Mouse (Mus musculus) layer of hippocampus, postnatal 10 days (tissue): ENCODE data around the gene Nmur2. TPM values are rescaled to one million over a fixed set of nuclear protein-coding genes. Genes with fewer than 3 reads are reported as not detected.

Experiments used
- DNase-seq, 2 experiments: peaks; one replicate each; pipeline ENCODE4 v3.0.0; 2021; ENCODE audit warnings: low spot score in 2 of 2
- long read RNA-seq: library from polyadenylated mRNA; stranded (forward); transcript quantifications from one replicate; pipeline ENCODE4 v2.0.0, GENCODE M21; 2023
- total RNA-seq, 2 experiments: library from RNA; stranded (reverse); gene quantifications; 2 replicates each; pipeline ENCODE4 v1.2.3; 2021

Gene Nmur2
- total RNA-seq: under 1 TPM; 0.09 to 0.14 TPM
- long read RNA-seq: 0 reads

- DNase-seq: no peak
Observed at GRCm38 (mm10) chr11:56040917-56041316, at the start of gene Nmur2. Gene Nmur2 (minus strand): TSS chr11:56041010.

GRCm38 (mm10) chr11:56089127-56089689, 48.4 kb upstream of the Nmur2 start:
- no peak for DNase-seq

GRCm38 (mm10) chr11:56072131-56072530, 31.3 kb upstream of the Nmur2 start:
- DNase-seq: peak in 1 of 2 experiments; percentile 13

GRCm38 (mm10) chr11:56069658-56070057, 28.8 kb upstream of the Nmur2 start:
- DNase-seq: no peak

GRCm38 (mm10) chr11:56065147-56065546, 24.3 kb upstream of the Nmur2 start:
- no peak for DNase-seq

GRCm38 (mm10) chr11:56064575-56064974, 23.8 kb upstream of the Nmur2 start:
- DNase-seq: no peak

- DNase-seq: no peak
Observed at GRCm38 (mm10) chr11:56059236-56059635, 18.4 kb upstream of the Nmur2 start.

GRCm38 (mm10) chr11:56054439-56054838, 13.6 kb upstream of the Nmur2 start:
- no peak for DNase-seq

- no peak for DNase-seq
Observed at GRCm38 (mm10) chr11:56026854-56027253, 14.0 kb downstream of the Nmur2 start.

- DNase-seq: peak; percentile 32 to 46
Observed at GRCm38 (mm10) chr11:56025746-56026570, 14.9 kb downstream of the Nmur2 start.

- no peak for DNase-seq
Observed at GRCm38 (mm10) chr11:56013510-56014057, 27.2 kb downstream of the Nmur2 start.

GRCm38 (mm10) chr11:56012396-56012795, 28.4 kb downstream of the Nmur2 start:
- DNase-seq: no peak

- no peak for DNase-seq
Observed at GRCm38 (mm10) chr11:56008277-56008676, 32.5 kb downstream of the Nmur2 start.

GRCm38 (mm10) chr11:55992799-55993198, 48.0 kb downstream of the Nmur2 start:
- DNase-seq: no peak

GRCm38 (mm10) chr11:55992148-55992547, 48.7 kb downstream of the Nmur2 start:
- no peak for DNase-seq

GRCm38 (mm10) chr11:55991505-55992066, 49.2 kb downstream of the Nmur2 start:
- DNase-seq: peak; percentile 51 to 63

- DNase-seq: no peak
Observed at GRCm38 (mm10) chr11:55984643-55985042, 56.2 kb downstream of the Nmur2 start.

GRCm38 (mm10) chr11:55981656-55982055, 59.2 kb downstream of the Nmur2 start:
- no peak for DNase-seq

- peak; percentile 34 to 37 for DNase-seq
Observed at GRCm38 (mm10) chr11:55978146-55978545, 62.7 kb downstream of the Nmur2 start.
